Mouse (Mus musculus) neural tube, embryonic 14.5 days (tissue): ENCODE measurements around the gene Ogn. TPM values are rescaled to one million over a fixed set of nuclear protein-coding genes. Genes with fewer than 3 reads are reported as not detected.

Experiments
- ATAC-seq: fragments of 200-750 bp; cut with Nextera tagmentation; 2 replicates; pipeline ENCODE4 v1.8.0; 2017; ENCODE audit warnings: low read depth, mild to moderate bottlenecking, moderate TSS enrichment, moderate library complexity
- H3K27ac ChIP-seq: fragments of 300-500 bp; sonication (generic); 2 replicates; pipeline ENCODE4 v1.5.1; 2014; ENCODE audit warnings: low read depth, mild to moderate bottlenecking, control low read depth, low read length, moderate library complexity, mixed read lengths
- H3K27me3 ChIP-seq: fragments of 300-500 bp; sonication (generic); 2 replicates; pipeline ENCODE4 v1.6.1; 2014; ENCODE audit warnings: low read length; ENCODE audit not compliant: control insufficient read depth, insufficient read depth
- H3K36me3 ChIP-seq: fragments of 300-500 bp; sonication (generic); 2 replicates; pipeline ENCODE4 v1.6.1; 2014; ENCODE audit warnings: low read length, mixed read lengths; ENCODE audit not compliant: control insufficient read depth, insufficient read depth
- H3K4me1 ChIP-seq: fragments of 300-500 bp; sonication (generic); 2 replicates; pipeline ENCODE4 v1.6.1; 2014; ENCODE audit warnings: low read length; ENCODE audit not compliant: control insufficient read depth, insufficient read depth
- H3K4me2 ChIP-seq: fragments of 300-500 bp; sonication (generic); 2 replicates; pipeline ENCODE4 v1.6.1; 2014; ENCODE audit warnings: mild to moderate bottlenecking, low read depth, low read length, control low read depth
- H3K4me3 ChIP-seq: fragments of 300-500 bp; sonication (generic); 2 replicates; pipeline ENCODE4 v1.5.1; 2014; ENCODE audit warnings: low read depth, low read length, control low read depth, mixed read lengths
- H3K9ac ChIP-seq: fragments of 300-500 bp; sonication (generic); replicated peaks from 2 replicates; pipeline ENCODE4 v1.6.1; 2014; ENCODE audit warnings: low read depth, mild to moderate bottlenecking, control low read depth, low read length, mixed read lengths
- H3K9me3 ChIP-seq: fragments of 300-500 bp; sonication (generic); 2 replicates; pipeline ENCODE4 v1.6.1; 2016; ENCODE audit warnings: low read length; ENCODE audit not compliant: control insufficient read depth
- WGBS: fragments of 180-500 bp; shearing (Covaris S2); extraction: QIAGEN DNeasy Blood & Tissue Kit; methylation state at CpG from one replicate; pipeline ENCODE4 v1.1.7; 2014; 5-methylcytosine and 5-hydroxymethylcytosine counted together
- polyA plus RNA-seq: library from polyadenylated mRNA; unstranded; fragments of >200 nt; fragmentation: Nextera tagmentation; extraction: Ambion mirVana; gene quantifications from 2 replicates; pipeline ENCODE4 v1.2.1, GENCODE M21; 2014

Gene Ogn
- polyA plus RNA-seq, 1 experiment from 2014 or later: 1.2 TPM

DNA sequence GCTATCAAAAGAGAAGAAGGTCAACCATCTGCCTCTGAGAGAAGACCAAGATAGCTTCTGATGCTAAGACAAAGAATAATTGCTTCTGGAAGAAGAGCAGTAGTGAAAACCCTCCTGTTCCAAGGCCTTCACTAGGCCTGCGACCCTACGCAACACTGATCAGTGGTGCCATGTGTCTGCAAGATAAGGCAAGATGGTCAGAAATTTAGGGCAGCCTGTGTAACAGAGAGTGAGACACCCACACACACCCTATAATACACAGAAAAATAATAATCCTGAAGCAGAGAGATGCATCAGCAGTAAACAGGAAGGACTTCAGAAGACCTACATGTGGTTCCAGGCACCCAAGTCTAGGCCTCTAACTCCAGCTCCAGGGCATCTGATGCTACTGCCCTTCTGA lies 32.1 kb downstream of the Ogn start:
- no peak for ATAC-seq
- Histone ChIP-seq H3K9ac (no peak overlapping the region), H3K4me1 (no peaks in the 10 kb centered on the region), H3K27ac (no peak overlapping the region), H3K27me3 (no peaks in the 10 kb centered on the region), H3K4me3 (no peak overlapping the region), H3K36me3 (no peaks in the 10 kb centered on the region), H3K4me2 (no peak overlapping the region), H3K9me3 (no peaks in the 10 kb centered on the region)
- 97% methylated on average over 2 of the region's 2 CpGs for WGBS

DNA sequence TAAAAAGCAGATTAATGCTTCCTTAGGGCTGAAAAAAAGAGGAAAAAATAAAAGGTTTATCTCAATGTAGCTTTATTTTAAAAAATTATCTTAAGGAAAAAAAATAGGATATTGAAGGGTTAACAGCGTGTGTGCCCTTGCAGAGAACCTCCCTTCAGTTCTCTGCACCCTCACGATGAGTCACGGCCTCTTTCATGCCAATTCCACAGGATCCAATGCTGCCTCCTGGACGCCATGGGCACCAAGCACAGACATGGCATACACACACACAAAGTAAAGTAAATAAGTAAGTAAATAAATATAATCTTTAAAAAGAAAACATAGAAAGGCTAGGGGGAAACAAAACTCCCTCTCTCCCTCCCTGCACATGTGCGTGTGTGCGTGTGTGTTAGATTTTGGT lies 34.8 kb downstream of the Ogn start:
- no peak overlapping the region for H3K4me2 ChIP-seq
- no peaks in the 10 kb centered on the region for H3K27me3 ChIP-seq
- H3K4me1 ChIP-seq: no peaks in the 10 kb centered on the region
- no peaks in the 10 kb centered on the region for H3K36me3 ChIP-seq
- WGBS: 78% methylated on average over 6 of the region's 6 CpGs
- H3K9ac ChIP-seq: no peak overlapping the region
- no peak overlapping the region for H3K4me3 ChIP-seq
- no peaks in the 10 kb centered on the region for H3K9me3 ChIP-seq
- ATAC-seq: no peak
- no peak overlapping the region for H3K27ac ChIP-seq

DNA sequence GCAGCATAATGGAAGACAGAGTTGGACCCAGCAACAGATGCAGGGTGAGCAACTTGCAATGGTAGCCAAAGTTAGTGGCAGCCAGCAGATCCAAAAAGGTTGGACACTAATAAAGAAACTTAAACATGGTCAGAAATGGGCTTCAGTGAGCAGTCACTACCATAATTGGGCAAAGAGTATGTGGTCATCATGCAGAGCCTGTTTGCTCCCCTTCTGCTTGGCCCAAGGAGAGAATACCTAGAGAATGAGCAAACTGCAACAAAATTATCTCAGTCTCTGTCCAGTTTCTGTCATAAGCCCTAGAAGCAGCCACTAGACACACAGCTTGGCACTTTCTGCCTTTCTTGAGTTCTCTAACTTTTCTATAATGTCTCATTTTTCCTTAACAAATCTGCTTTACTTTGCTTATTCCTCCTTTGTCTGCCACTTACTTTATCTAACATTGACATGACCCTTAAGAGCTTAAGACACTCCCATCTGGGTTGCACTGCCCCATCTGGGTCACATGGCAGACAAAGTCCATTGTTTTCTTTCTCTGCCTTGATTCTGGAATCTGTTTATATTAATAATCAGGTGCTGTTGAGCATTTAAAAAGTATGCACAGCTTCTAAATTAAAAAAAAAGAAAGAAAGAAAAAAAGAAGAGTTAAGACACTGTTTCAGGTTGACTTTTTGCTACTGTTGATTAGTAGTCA lies 36.0 kb downstream of the Ogn start:
- Histone ChIP-seq H3K27ac (no peak overlapping the region), H3K4me3 (no peak overlapping the region), H3K4me1 (no peaks in the 10 kb centered on the region), H3K36me3 (no peaks in the 10 kb centered on the region), H3K27me3 (no peaks in the 10 kb centered on the region), H3K9ac (no peak overlapping the region), H3K4me2 (no peak overlapping the region), H3K9me3 (no peaks in the 10 kb centered on the region)
- ATAC-seq: no peak

DNA sequence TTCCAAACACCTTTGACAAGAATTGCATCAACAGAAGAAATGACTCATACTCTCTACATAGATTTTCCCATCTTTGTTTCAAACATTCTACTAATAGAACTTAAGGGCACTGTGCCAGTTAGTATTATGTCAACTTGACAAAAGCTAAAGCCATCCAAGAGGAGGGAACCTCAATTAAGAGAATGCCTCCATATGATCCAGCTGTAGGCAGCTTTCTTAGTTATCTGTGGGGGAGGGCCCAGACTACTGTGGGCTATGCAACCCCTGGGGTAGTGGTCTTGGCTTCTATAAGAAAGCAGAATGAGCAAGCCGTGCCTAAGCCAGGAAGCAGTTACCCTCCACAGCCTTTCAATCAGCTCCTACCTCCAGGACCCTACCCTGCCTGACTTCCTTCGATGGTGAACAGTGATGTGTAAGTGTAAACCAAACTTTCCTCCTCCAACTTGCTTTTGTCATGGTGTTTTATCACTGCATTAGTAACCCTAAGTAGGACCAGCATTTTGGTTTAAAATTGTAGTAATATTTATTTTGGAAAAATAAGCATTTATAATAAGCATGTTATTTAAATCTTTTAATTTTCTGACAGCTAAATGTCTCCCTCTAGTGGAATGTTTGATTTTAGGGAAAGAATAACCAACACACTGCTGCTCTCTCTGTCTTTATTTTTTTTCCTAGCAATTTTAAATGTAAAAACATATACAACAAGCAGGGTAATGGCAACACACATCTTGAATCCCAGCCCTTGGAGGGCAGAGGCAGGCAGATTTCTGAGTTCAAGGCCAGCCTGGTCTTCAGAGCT lies 37.1 kb downstream of the Ogn start:
- Histone ChIP-seq H3K4me2 (no peak overlapping the region), H3K36me3 (no peaks in the 10 kb centered on the region), H3K4me3 (no peak overlapping the region), H3K4me1 (no peaks in the 10 kb centered on the region), H3K27ac (no peak overlapping the region), H3K27me3 (no peaks in the 10 kb centered on the region), H3K9me3 (no peaks in the 10 kb centered on the region), H3K9ac (no peak overlapping the region)
- WGBS: 83% methylated on average over 2 of the region's 2 CpGs
- ATAC-seq: no peak

DNA sequence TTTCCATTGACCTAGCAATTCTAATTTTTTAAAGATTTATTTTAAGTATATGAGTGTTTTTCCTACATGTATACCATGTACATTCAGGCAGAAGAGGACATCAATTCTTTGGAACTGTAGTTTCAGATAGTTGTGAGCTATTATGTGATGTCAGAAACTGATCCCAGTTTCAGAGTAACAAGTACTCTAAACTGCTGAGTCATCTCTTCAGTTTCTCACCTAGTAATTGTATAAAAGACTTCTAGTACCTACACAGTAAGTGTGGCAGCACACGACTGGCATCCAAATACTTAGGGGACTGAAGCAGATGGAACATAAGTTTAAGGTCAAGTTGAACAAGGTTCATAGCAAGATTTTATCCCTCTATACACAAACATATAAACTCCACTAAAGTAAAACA lies 38.2 kb downstream of the Ogn start:
- Histone ChIP-seq H3K4me1 (no peaks in the 10 kb centered on the region), H3K9ac (no peak overlapping the region), H3K27ac (no peak overlapping the region), H3K36me3 (no peaks in the 10 kb centered on the region), H3K9me3 (no peaks in the 10 kb centered on the region), H3K27me3 (no peaks in the 10 kb centered on the region), H3K4me2 (no peak overlapping the region), H3K4me3 (no peak overlapping the region)
- no peak for ATAC-seq
- 88% methylated on average over 1 of the region's 1 CpGs for WGBS

DNA sequence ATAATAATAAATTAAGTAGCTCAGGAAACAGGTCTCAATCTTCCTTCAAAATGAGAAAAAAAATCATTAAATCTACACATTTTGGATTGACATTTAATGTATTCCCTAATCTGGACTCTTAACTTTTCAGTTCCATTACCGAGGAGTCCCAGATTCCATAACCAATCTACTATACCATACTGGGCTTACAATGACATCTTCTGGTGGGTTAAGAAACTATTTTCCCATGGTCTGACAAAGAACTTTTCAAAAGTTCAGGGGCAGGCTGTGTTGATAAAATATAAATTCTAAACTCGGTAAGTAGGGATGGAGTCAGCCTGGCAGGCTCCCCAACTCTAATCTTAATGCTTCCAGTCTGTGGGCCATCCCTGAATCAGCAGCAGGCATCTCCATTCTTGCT lies 43.3 kb downstream of the Ogn start:
- H3K27ac ChIP-seq: no peak overlapping the region
- peaks cover 12% of the 10 kb centered on the region; the same call in 1 of the 2 replicates for H3K4me1 ChIP-seq
- H3K9ac ChIP-seq: no peak overlapping the region
- no peak overlapping the region for H3K4me2 ChIP-seq
- no peaks in the 10 kb centered on the region for H3K9me3 ChIP-seq
- no peaks in the 10 kb centered on the region for H3K36me3 ChIP-seq
- no peak overlapping the region for H3K4me3 ChIP-seq
- ATAC-seq: no peak
- no peaks in the 10 kb centered on the region for H3K27me3 ChIP-seq
- 54% methylated on average over 2 of the region's 2 CpGs for WGBS

DNA sequence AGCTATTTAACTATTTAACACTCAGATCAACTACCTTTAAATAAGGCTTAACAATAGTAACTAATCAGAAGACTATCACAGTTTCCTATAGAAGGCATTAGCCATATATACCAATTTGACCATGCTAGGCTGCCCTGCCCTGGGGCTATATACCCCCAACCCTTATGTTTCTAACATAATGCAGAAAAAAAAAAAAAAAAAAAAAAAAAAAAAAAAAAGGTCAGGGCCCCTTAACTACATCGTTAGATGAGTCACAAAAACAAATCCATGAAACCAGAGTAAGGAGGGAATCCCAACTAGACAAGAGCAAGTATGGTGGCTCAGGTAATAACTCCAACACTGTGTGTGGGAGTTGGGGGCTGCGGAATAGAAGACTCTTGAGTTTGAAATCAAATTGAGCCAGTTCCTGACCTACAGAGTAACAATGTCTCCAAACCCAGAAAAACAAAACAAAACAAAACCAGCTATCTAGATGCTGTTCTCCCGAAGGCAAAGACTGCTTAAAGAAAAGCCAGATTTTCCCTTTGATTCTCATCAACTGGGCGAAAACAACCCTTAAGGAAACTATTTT lies 44.0 kb downstream of the Ogn start:
- no peak for ATAC-seq
- H3K27ac ChIP-seq: no peak overlapping the region
- WGBS: 4% methylated on average over 4 of the region's 4 CpGs
- peak overlapping the region; percentile 91 for H3K4me2 ChIP-seq
- no peaks in the 10 kb centered on the region; the same call in 1 of the 2 replicates for H3K36me3 ChIP-seq
- no peaks in the 10 kb centered on the region for H3K27me3 ChIP-seq
- no peaks in the 10 kb centered on the region for H3K9me3 ChIP-seq
- H3K9ac ChIP-seq: no peak overlapping the region
- peaks cover 12% of the 10 kb centered on the region; the same call in 1 of the 2 replicates for H3K4me1 ChIP-seq
- peak overlapping the region; percentile 72 for H3K4me3 ChIP-seq

DNA sequence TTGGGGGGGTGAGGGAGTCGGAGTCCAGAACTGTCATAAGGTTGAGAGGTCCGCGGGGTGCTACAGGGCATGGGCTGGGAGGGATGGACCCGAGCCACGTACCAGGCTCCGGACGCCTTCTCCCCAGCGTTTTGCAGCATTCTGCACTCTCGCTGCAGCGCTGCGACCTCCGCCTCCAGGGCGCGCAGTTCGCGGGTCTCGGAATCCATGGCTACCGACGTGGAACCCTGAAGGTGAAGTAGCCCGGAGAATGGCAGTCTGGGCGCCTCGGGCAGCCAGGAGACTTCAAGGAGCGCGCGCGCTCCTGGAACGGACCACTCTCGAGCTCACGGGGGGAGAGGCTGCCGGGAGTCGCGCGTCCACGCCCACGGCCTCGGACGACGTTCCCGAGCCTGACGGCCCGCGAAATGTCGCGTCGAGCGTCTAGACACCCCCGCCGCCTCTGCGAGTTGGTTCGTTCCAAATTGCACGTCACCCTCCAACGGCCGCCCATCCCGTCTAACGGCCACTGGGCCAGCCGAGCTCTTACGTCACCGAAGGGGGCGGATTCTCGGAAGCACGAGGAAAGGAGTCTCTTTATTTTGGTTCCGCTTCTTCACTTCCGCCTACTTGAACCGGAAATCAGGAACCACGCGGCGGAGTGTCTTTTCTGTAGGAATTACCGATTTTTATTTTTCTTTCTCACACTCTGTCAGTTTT lies 44.8 kb downstream of the Ogn start, which contains the start of the genes Cenpp and Nol8:
TSS of gene Cenpp (minus strand) at position 305 of the 699 bp plus-strand sequence.
TSS of gene Nol8 (plus strand) at position 598 of the 699 bp plus-strand sequence.
- Histone ChIP-seq H3K27ac (0 out of 2 replicates have a peak within 1 kb of the TSS, but pooled peaks have one; percentile 28), H3K4me2 (peak within 1 kb of the TSS; percentile 91), H3K36me3 (peaks cover 3% of the 10 kb centered on the region; the same call in 1 of the 2 replicates), H3K4me3 (peak within 1 kb of the TSS; percentile 72), H3K9me3 (no peaks in the 10 kb centered on the region), H3K27me3 (no peaks in the 10 kb centered on the region), H3K9ac (peak within 1 kb of the TSS; percentile 57), H3K4me1 (peaks cover 12% of the 10 kb centered on the region; the same call in 1 of the 2 replicates)
- peak; percentile 100 for ATAC-seq
- under 1% methylated on average over 68 of the region's 68 CpGs for WGBS
